Mouse (Mus musculus) fat pad, adult 2 months (tissue): ENCODE results near the gene Vmn1r214.

ENCODE experiments used
- DNase-seq: peaks from one replicate; pipeline ENCODE4 v3.0.0-alpha.2; 2011; ENCODE audit warnings: low read depth, low spot score; ENCODE audit errors: extremely low read depth

The Vmn1r214 gene

DNA sequence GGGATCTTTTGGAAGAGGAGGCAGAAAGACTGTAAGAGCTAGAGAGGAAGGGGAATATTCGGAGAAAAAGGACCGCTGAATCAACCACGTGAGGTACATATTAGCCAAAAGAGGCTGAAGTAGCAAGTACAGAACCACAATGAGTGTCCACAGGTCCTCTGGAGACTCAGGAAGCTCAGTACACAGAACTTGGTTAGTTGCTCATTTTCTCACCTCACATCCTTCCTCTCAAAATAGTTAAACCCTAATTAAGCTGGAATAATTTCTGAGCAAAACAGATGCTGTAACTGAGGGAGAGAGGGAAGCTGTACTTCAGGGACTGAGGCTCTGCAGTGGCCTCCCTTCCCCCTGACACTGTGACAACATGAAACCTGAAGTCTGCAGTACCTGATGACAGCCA, at the start of gene Vmn1r214:
Gene Vmn1r214, plus strand, starts transcription at position 301 of the 400 bp plus-strand sequence.
- DNase-seq: no peak

DNA sequence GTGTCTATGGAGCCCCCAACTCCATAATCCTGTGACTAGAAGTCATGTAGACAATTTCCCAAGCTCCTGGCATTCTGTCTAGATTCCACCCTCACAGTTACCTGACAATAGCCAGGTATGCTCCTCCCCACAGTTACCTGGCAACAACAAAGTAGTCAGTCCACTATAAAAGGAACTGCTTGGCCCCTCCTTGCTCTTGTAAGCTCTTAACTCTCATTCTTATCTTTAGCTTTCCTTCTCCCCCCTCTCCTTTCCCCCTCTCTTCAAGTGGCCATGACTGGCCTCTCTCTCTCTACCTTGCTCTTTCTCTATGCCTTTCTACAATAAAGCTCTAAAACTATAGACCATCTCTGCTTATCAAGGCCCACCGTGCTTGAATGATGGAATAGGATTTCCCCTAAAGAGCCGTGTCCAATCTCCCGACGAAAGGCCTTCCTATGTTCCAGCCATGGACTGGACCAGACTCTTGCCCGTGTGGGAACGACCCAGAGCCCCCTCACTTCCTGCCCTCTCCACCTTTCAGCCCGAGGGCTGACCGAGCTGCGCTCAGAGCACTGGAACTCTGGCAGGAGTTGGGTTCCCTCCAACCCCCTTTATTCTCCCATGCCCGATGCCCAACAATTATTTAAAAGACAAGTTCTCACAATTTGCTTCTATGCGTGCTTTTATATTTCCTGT, 39.9 kb upstream of the Vmn1r214 start:
- no peak for DNase-seq

DNA sequence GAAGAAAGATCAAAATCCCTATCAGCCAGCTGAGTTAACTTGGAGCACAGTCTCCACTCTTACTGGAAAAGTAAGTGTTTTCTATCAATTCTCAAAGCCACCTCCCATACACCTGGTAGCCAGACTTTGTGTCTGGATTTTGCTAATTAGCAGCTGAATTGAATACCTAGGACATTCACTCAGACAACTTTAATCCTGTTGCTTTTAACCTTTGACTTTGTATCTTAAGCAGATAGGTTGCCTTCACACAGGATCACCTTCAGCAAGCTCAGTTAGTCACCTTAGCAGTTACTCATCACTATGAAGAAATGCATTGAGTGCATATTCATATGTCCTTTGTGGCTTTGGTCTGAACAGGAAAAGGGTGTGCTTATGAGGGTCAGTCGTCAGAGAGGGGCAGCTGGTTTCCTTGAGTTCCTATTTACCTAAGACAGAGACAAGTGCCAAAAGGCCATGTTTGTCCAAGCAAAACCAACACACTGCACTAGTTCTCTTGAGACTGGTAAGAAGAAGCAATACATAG, 38.0 kb upstream of the Vmn1r214 start:
- DNase-seq: no peak

DNA sequence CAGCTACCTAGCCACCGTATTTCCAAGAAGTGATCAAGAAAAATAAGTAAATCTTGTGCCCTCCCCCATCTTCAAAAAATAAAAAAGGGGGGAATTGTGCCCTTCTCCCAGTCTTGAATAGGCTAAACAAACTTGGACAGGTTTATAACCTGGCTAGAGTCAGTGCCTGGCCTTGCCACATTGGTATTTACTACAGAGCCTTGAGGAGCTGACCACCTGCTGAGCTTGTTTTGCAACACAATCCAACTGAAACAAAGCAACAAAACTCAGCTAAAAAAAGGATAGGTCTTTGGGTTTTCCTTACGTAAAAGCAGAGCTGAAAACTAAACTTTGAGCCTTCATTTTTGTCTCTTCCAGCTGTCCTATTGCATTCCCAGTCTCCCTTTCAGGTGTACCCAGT, 37.5 kb upstream of the Vmn1r214 start:
- no peak for DNase-seq

DNA sequence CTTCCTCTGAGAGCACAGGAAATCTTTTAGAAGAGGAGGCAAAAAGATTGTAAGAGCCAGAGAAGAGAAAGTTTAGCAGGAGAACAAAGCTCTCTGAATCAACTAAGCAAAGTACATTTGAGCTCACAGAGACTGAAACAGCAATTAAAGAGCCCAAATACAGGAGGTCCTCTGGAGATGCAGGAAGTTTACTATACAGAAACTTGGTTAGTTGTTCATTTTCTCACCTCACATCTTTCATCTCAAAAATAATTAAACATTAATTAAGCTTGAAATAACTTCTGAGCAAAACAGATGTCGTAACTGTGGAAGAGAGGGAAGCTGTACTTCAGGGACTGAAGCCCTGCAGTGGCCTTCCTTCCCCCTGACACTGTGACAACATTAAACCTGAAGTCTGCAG, 22.9 kb upstream of the Vmn1r214 start, which contains the start of gene Vmn1r213:
Gene Vmn1r213, plus strand, starts transcription at position 301 of the 400 bp plus-strand sequence.
- no peak for DNase-seq

DNA sequence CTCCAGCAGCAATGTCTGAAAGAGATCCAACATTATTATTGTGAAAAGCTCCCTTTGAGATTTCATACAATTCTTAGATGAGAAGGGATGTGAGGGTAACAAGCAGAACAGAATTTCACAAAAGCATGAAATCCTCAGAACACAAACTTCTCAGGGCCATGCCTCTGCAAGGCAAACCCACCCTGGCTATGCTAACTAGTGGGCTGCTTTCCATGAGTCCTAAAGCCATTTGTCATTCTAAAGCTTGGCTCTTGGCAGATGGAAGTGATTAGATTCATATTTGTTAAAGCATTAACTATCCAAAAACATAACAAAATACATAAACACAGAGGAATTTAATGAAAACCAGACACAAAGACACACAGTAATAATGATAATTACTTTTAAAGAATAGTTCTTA, 12.1 kb upstream of the Vmn1r214 start:
- no peak for DNase-seq

DNA sequence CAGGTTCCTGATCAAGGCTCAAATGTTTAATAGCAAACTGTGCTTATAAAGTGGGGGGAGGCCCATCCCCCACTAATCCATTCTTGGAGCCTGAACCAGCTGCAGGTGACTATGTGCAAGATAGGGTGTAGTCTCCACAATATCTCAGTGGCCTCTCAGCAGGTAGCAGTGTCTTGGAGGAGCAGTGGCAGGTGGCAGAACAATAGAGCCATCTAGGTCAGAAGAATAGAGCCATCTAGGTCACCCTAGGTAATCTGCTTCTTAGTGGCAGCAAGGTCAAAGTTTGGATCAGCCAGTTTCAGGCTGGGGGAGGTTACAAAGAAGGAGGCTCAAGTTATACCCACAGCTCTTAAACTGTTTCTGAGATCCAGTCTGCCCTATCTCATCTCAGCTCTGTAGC, 5.4 kb upstream of the Vmn1r214 start:
- no peak for DNase-seq

DNA sequence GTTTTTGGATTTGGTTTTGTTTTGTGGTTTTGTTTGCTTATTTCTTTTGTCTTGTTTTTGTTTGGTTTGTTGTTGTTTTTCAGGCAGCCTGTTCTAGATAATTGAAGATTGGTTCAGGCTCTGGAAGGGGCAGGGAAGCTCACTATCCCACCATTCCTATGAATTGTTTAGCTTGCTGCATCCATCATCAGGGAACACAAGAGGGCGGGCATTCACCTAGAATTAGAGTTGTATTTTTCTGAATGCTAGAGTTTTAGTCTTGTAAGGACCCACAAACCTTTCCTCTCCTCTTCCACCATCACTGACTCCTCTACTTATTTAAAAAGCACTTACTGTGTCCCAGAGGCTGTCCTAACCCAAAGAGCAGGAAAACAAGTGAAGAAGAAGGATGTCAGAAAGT, 27.6 kb downstream of the Vmn1r214 start:
- DNase-seq: no peak

- no peak for DNase-seq
These were observed 37.5 kb downstream of the Vmn1r214 start, which contains the start of gene Vmn1r215 for GRCm38 (mm10) chr13:23067725-23068124. Gene Vmn1r215, plus strand, starts transcription at chr13:23068025.

GRCm38 (mm10) chr13:23069312-23069711, 39.1 kb downstream of the Vmn1r214 start:
- DNase-seq: no peak
